ENCODE assay signal across 8 mouse cellular contexts in the genomic region with DNA sequence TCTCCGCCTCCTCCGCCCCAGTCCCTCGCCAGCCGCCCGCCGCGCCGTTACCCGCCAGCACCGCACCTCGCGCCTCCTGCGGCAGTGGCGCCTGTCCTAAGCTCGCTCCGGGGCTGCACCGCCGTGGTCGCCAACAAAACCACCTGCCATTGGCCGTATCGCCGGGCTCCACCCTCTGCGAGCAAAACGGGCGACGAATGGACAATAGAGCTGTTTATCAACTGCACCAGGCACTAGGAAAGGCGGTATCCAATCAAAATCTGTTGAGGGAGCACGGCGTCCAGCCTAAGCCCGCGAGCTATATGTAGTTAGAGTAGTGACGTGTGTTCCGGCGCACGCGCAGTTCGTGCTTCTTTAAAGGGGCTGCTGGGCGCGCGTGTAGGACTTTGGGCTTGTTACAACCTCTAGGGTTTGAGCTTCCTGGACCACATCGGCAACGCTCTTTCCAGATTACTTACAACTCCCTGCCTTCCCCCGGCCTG. TPM values are rescaled to one million over a fixed set of nuclear protein-coding genes. Genes with fewer than 3 reads are reported as not detected.
A peak's percentile ranks its signal among the peaks of the same experiment; 100 is the strongest.
DNase-seq lines count a peak whose midpoint lies in the region; ATAC-seq lines count a peak whose summit lies in the region.

A gene (minus strand): TSS at position 131 of the 482 bp plus-strand sequence.

- H3K4me1 ChIP-seq in intestine, embryonic 14.5 days (replicated peaks; ENCODE audit: control insufficient read depth, insufficient read depth, low read length): peaks cover 25% of the 10 kb centered on the region

- H3K36me3 ChIP-seq in intestine, embryonic 14.5 days (ENCODE audit: control insufficient read depth, insufficient read depth, low read length): 0 out of 2 replicates have a peak, but pooled peaks cover 5% of the 10 kb centered on the region

- ATAC-seq in intestine, embryonic 14.5 days (replicated peaks; ENCODE audit: low FRiP score, low TSS enrichment, low read depth): peak; percentile 98

- no peaks in the 10 kb centered on the region for H3K9me3 ChIP-seq in intestine, embryonic 14.5 days (ENCODE audit: control insufficient read depth, low read length)

- peak within 1 kb of the TSS; percentile 90 for H3K27ac ChIP-seq in intestine, embryonic 14.5 days (ENCODE audit: low read depth)

- peak; percentile 98 for DNase-seq in adrenal gland, adult 18-20 months (ENCODE audit: low spot score in 2 of 2)
- DNase-seq in embryo, embryonic 11 days: peak; percentile 99
- peak; percentile 99 for DNase-seq in gastrocnemius, postnatal 25 days
- DNase-seq in intestine, embryonic 14.5 days (ENCODE audit: low spot score): peak; percentile 100
- DNase-seq in left cerebral cortex, postnatal 14 days (ENCODE audit: low spot score in 2 of 2): peak; percentile 100
- DNase-seq in mesoderm, embryonic 11.5 days (ENCODE audit: low read depth, low spot score): peak; percentile 99
- DNase-seq in right cerebral cortex, postnatal 36 days (ENCODE audit: low spot score in 2 of 2): peak; percentile 99 to 100
- peak; percentile 99 for DNase-seq in yolk sac, embryonic 10.5 days (ENCODE audit: low spot score)

- no peaks in the 10 kb centered on the region for H3K27me3 ChIP-seq in intestine, embryonic 14.5 days (replicated peaks; ENCODE audit: control insufficient read depth, insufficient read depth, low read length)

- intact Hi-C loops in left cerebral cortex, postnatal 14 days (cut with DNase I): no loop called here

- H3K4me3 ChIP-seq in intestine, embryonic 14.5 days (ENCODE audit: low read depth, low read length): peak within 1 kb of the TSS; percentile 95

- peak within 1 kb of the TSS; percentile 84 for H3K4me2 ChIP-seq in intestine, embryonic 14.5 days (ENCODE audit: low read length)

- 0% methylated on average over 41 of the region's 43 CpGs for WGBS in intestine, embryonic 14.5 days

- H3K9ac ChIP-seq in intestine, embryonic 14.5 days (ENCODE audit: low read length): peak within 1 kb of the TSS; percentile 93

RNA-seq across cellular contexts. Expression of the gene that starts here (rescaled TPM):
- total RNA-seq in adrenal gland, adult 18-20 months (2021): 100 to 1,000 TPM; 144 to 155 TPM
- total RNA-seq in gastrocnemius, postnatal 25 days (2021): 100 to 1,000 TPM; 167 to 174 TPM
- 112 and 125 TPM in 2 replicates for polyA plus RNA-seq in intestine, embryonic 14.5 days (2014; fragmentation: Nextera tagmentation; extraction: Ambion mirVana)
- total RNA-seq in left cerebral cortex, postnatal 14 days (2021): 100 to 1,000 TPM; 131 to 132 TPM

Comparison
In these comparisons a context has a peak if more than half of its experiments do, and no peak if none do; other contexts are left out.
1. Peak in every context shown above with its lines: DNase-seq, ATAC-seq, H3K4me3 ChIP-seq and H3K27ac ChIP-seq.